Mouse (Mus musculus): ENCODE measurements at regions not wholly inside any gene's neighbourhood (a gene's known extent, or its start where the extent isn't known, plus 50 kb on each side); places are given as distances from the start of the nearest gene placed in this dataset.
A peak's percentile ranks its signal among the peaks of the same experiment; 100 is the strongest.

- DNase-seq, result no peak
Measured at GRCm38 (mm10) chr8:8829230-8829629, 138.9 kb upstream of the Arglu1 start.

- no peak for DNase-seq
Measured at GRCm38 (mm10) chr8:8827555-8827954, 137.2 kb upstream of the Arglu1 start.

- no peak for DNase-seq
Measured at GRCm38 (mm10) chr8:8826801-8827200, 136.5 kb upstream of the Arglu1 start.

GRCm38 (mm10) chr8:8824886-8825285 lies 134.6 kb upstream of the Arglu1 start:
- no peak for DNase-seq

- DNase-seq, result no peak
Measured at GRCm38 (mm10) chr8:8821119-8821518, 130.8 kb upstream of the Arglu1 start.

- DNase-seq, result no peak
Measured at GRCm38 (mm10) chr8:8820614-8821013, 130.3 kb upstream of the Arglu1 start.

- peak; percentile 64 for DNase-seq
Measured at GRCm38 (mm10) chr8:8819233-8819931, 129.1 kb upstream of the Arglu1 start.

- no peak for DNase-seq
Measured at GRCm38 (mm10) chr8:8812807-8813167, 122.5 kb upstream of the Arglu1 start.

- no peak for DNase-seq
Measured at GRCm38 (mm10) chr8:8812051-8812806, 121.9 kb upstream of the Arglu1 start.

GRCm38 (mm10) chr8:8810928-8811327 lies 120.6 kb upstream of the Arglu1 start:
- DNase-seq, result no peak

- peak; percentile 44 for DNase-seq
Measured at GRCm38 (mm10) chr8:8809835-8810439, 119.6 kb upstream of the Arglu1 start.

- no peak for DNase-seq
Measured at GRCm38 (mm10) chr8:8809349-8809748, 119.0 kb upstream of the Arglu1 start.

GRCm38 (mm10) chr8:8802761-8803340 lies 112.5 kb upstream of the Arglu1 start:
- DNase-seq, result no peak

GRCm38 (mm10) chr8:8802317-8802716 lies 112.0 kb upstream of the Arglu1 start:
- no peak for DNase-seq

GRCm38 (mm10) chr8:8801578-8801977 lies 111.3 kb upstream of the Arglu1 start:
- peak; percentile 11 for DNase-seq

- DNase-seq, result no peak
Measured at GRCm38 (mm10) chr8:8797521-8797920, 107.2 kb upstream of the Arglu1 start.

GRCm38 (mm10) chr8:8796951-8797350 lies 106.6 kb upstream of the Arglu1 start:
- DNase-seq, result no peak

- peak; percentile 34 for DNase-seq
Measured at GRCm38 (mm10) chr8:8794711-8795110, 104.4 kb upstream of the Arglu1 start.

- DNase-seq, result no peak
Measured at GRCm38 (mm10) chr8:8779931-8780330, 89.6 kb upstream of the Arglu1 start.

GRCm38 (mm10) chr8:8774496-8775015 lies 84.2 kb upstream of the Arglu1 start:
- DNase-seq, result no peak

- DNase-seq, result peak; percentile 18
Measured at GRCm38 (mm10) chr8:8772424-8772823, 82.1 kb upstream of the Arglu1 start.

GRCm38 (mm10) chr8:8770397-8770796 lies 80.1 kb upstream of the Arglu1 start:
- DNase-seq, result no peak

- DNase-seq, result no peak
Measured at GRCm38 (mm10) chr8:8762354-8762753, 72.0 kb upstream of the Arglu1 start.
